Mouse (Mus musculus): ENCODE measurements around the gene Olfr299. TPM values are rescaled to one million over a fixed set of nuclear protein-coding genes. Genes with fewer than 3 reads are reported as not detected.

Olfr299 gene
- not detected in 2 replicates for polyA plus RNA-seq (2012; rRNA removed)

- Histone ChIP-seq H3K4me3 (ENCODE audit: insufficient read depth, low read length) (no peak within 1 kb of the TSS), H3K27ac (ENCODE audit: insufficient read depth, low read length) (no peak within 1 kb of the TSS), H3K4me1 (ENCODE audit: control insufficient read depth, insufficient read depth, low read length) (no peaks in the 10 kb centered on the region)
- TF ChIP-seq POLR2A (IDR thresholded peaks at IDR 0.05; ENCODE audit: extremely low read depth, insufficient read depth, low read length), result no peak
These were observed at the start of gene Olfr299 for GRCm38 (mm10) chr7:86459621-86460020. Gene Olfr299 (plus strand): TSS chr7:86459921.

GRCm38 (mm10) chr7:86492384-86492783 is 32.7 kb downstream of the Olfr299 start, which contains the start of gene Olfr298:
Gene Olfr298 (minus strand): TSS chr7:86492484.
- H3K4me3 ChIP-seq (ENCODE audit: insufficient read depth, low read length), result no peak within 1 kb of the TSS
- no peak within 1 kb of the TSS for H3K27ac ChIP-seq (ENCODE audit: insufficient read depth, low read length)
- H3K4me1 ChIP-seq (ENCODE audit: control insufficient read depth, insufficient read depth, low read length), result no peaks in the 10 kb centered on the region
- no peak for TF ChIP-seq POLR2A (IDR thresholded peaks at IDR 0.05; ENCODE audit: extremely low read depth, insufficient read depth, low read length)
- TF ChIP-seq CTCF (IDR thresholded peaks at IDR 0.05; ENCODE audit: extremely low read depth, insufficient read depth, low read length), result no peak

Other genes starting within 250 kb of the Olfr299 start
- gene Vmn2r76, start 213.6 kb upstream of the Olfr299 start, polyA plus RNA-seq (2012; rRNA removed), result not detected in 2 replicates
- gene Olfr310, start 182.7 kb upstream of the Olfr299 start, polyA plus RNA-seq (2012; rRNA removed), result not detected in 2 replicates
- not detected in 2 replicates for gene Olfr309, start 146.2 kb upstream of the Olfr299 start, polyA plus RNA-seq (2012; rRNA removed)
- not detected in 2 replicates for gene Olfr308, start 134.3 kb upstream of the Olfr299 start, polyA plus RNA-seq (2012; rRNA removed)
- gene Olfr307, start 122.3 kb upstream of the Olfr299 start, polyA plus RNA-seq (2012; rRNA removed), result not detected in 2 replicates
- not detected in 2 replicates for gene Olfr305, start 93.0 kb upstream of the Olfr299 start, polyA plus RNA-seq (2012; rRNA removed)
- not detected in 2 replicates for gene Olfr304, start 73.3 kb upstream of the Olfr299 start, polyA plus RNA-seq (2012; rRNA removed)
- not detected in 2 replicates for gene Olfr303, start 62.1 kb upstream of the Olfr299 start, polyA plus RNA-seq (2012; rRNA removed)
- not detected in 2 replicates for gene Olfr301, start 56.1 kb upstream of the Olfr299 start, polyA plus RNA-seq (2012; rRNA removed)
- not detected in 2 replicates for gene Olfr298, start 32.6 kb downstream of the Olfr299 start, polyA plus RNA-seq (2012; rRNA removed)
- gene Olfr297, start 60.0 kb downstream of the Olfr299 start, polyA plus RNA-seq (2012; rRNA removed), result not detected in 2 replicates
- gene Olfr295, start 123.9 kb downstream of the Olfr299 start, polyA plus RNA-seq (2012; rRNA removed), result not detected in 2 replicates
- not detected in 2 replicates for gene Olfr294, start 156.7 kb downstream of the Olfr299 start, polyA plus RNA-seq (2012; rRNA removed)
- gene Olfr293, start 189.1 kb downstream of the Olfr299 start, polyA plus RNA-seq (2012; rRNA removed), result not detected in 2 replicates
- gene Olfr292, start 228.4 kb downstream of the Olfr299 start, polyA plus RNA-seq (2012; rRNA removed), result not detected in 2 replicates

Measured in cortical plate, adult 2 months (tissue).